Mouse (Mus musculus): ENCODE results near the gene Zc3hav1. TPM values are rescaled to one million over a fixed set of nuclear protein-coding genes. Genes with fewer than 3 reads are reported as not detected.

Gene Zc3hav1
- total RNA-seq, 4 experiments from 2014 or later, result 59.7 to 72.1 (median 67.7) TPM

GRCm38 (mm10) chr6:38292871-38293646 is 61.3 kb downstream of the Zc3hav1 start:
- DNase-seq, result no peak

- no peak for DNase-seq
Measured at GRCm38 (mm10) chr6:38284422-38284821, 70.0 kb downstream of the Zc3hav1 start.

GRCm38 (mm10) chr6:38264466-38264865 is 89.9 kb downstream of the Zc3hav1 start:
- DNase-seq, result no peak

- no peak for DNase-seq
Measured at GRCm38 (mm10) chr6:38263393-38264159, 90.8 kb downstream of the Zc3hav1 start.

GRCm38 (mm10) chr6:38261877-38262276 is 92.5 kb downstream of the Zc3hav1 start:
- no peak for DNase-seq

- DNase-seq, result no peak
Measured at GRCm38 (mm10) chr6:38257506-38257905, 96.9 kb downstream of the Zc3hav1 start.

- no peak for DNase-seq
Measured at GRCm38 (mm10) chr6:38256793-38257192, 97.6 kb downstream of the Zc3hav1 start.

GRCm38 (mm10) chr6:38255794-38256193 is 98.6 kb downstream of the Zc3hav1 start:
- no peak for DNase-seq

Other genes with a start within 250 kb of the Zc3hav1 start
- not detected for gene Tmem213, start 245.3 kb downstream of the Zc3hav1 start, total RNA-seq (2022)
- 1 to 10 TPM in 3 of 4 experiments, under 1 TPM in 1; 0.80 to 3.0 (median 2.3) TPM for gene Atp6v0a4, start 230.0 kb downstream of the Zc3hav1 start, total RNA-seq (2022)
- gene D630045J12Rik, start 100.6 kb downstream of the Zc3hav1 start, total RNA-seq (2022), result 1 to 10 TPM; 3.5 to 7.2 (median 5.5) TPM
- 1 to 10 TPM; 3.5 to 4.7 (median 3.8) TPM for gene Zc3hav1l, start 55.3 kb downstream of the Zc3hav1 start, total RNA-seq (2022)
- gene Ttc26, start 26.9 kb upstream of the Zc3hav1 start, total RNA-seq (2022), result 1 to 10 TPM; 3.0 to 8.2 (median 4.7) TPM
- 10 to 100 TPM; 26.2 to 50.5 (median 35.0) TPM for gene Ubn2, start 79.3 kb upstream of the Zc3hav1 start, total RNA-seq (2022)
- gene Fmc1, start 178.9 kb upstream of the Zc3hav1 start, total RNA-seq (2022), result 100 to 1,000 TPM in 3 of 4 experiments, 10 to 100 TPM in 1; 81.7 to 106 (median 104) TPM
- gene Luc7l2, start 196.7 kb upstream of the Zc3hav1 start, total RNA-seq (2022), result 100 to 1,000 TPM; 137 to 303 (median 206) TPM

All from adrenal gland, adult 8-10 months (tissue).